Mouse (Mus musculus) E14TG2a.4 (cell line): ENCODE measurements at regions not wholly inside any gene's neighbourhood (a gene's known extent, or its start where the extent isn't known, plus 50 kb on each side); places are given as distances from the start of the nearest gene placed in this dataset.

ENCODE experiments used
- H3K27me3 ChIP-seq: 2 replicates; pipeline ENCODE4 v1.6.1; 2014; ENCODE audit warnings: low read length, control low read depth; ENCODE audit not compliant: insufficient read depth
- H3K36me3 ChIP-seq: 2 replicates; pipeline ENCODE4 v1.6.1; 2014; ENCODE audit warnings: low read length, control low read depth; ENCODE audit not compliant: insufficient read depth
- H3K4me1 ChIP-seq: replicated peaks from 2 replicates; pipeline ENCODE4 v1.6.1; 2014; ENCODE audit warnings: low read depth, low read length, control low read depth
- H3K4me3 ChIP-seq: replicated peaks from 2 replicates; pipeline ENCODE4 v1.5.1; 2014; ENCODE audit warnings: mild to moderate bottlenecking, low read length
- H3K9me3 ChIP-seq: 2 replicates; pipeline ENCODE4 v1.6.1; 2014; ENCODE audit warnings: low read length, control low read depth
- CTCF ChIP-seq: conservative IDR thresholded peaks from 2 replicates; pipeline ENCODE4 v1.5.1; 2014; ENCODE audit warnings: low read length
- NANOG ChIP-seq: IDR thresholded peaks from 2 replicates; pipeline ENCODE4 v1.6.1; 2014; ENCODE audit warnings: borderline replicate concordance, low read length, mixed read lengths
- POU5F1 ChIP-seq: IDR thresholded peaks from 2 replicates; pipeline ENCODE4 v1.6.1; 2014; ENCODE audit warnings: low read length, borderline replicate concordance

- no peaks in the 10 kb centered on the region for H3K36me3 ChIP-seq
- H3K4me1 ChIP-seq: peaks cover 14% of the 10 kb centered on the region
- H3K27me3 ChIP-seq: no peaks in the 10 kb centered on the region
- H3K9me3 ChIP-seq: peaks cover 19% of the 10 kb centered on the region
- TF ChIP-seq CTCF (no peak), POU5F1 (no peak), NANOG (no peak)
- H3K4me3 ChIP-seq: no peak overlapping the region
Observed at GRCm38 (mm10) chr13:3742763-3743401, 61.2 kb downstream of the Calml3 start.

GRCm38 (mm10) chr13:3742094-3742730 is 61.9 kb downstream of the Calml3 start:
- TF ChIP-seq NANOG (no peak), POU5F1 (no peak), CTCF (no peak)
- Histone ChIP-seq H3K9me3 (peaks cover 19% of the 10 kb centered on the region), H3K27me3 (no peaks in the 10 kb centered on the region), H3K4me1 (peaks cover 10% of the 10 kb centered on the region), H3K4me3 (no peak overlapping the region), H3K36me3 (no peaks in the 10 kb centered on the region)

DNA sequence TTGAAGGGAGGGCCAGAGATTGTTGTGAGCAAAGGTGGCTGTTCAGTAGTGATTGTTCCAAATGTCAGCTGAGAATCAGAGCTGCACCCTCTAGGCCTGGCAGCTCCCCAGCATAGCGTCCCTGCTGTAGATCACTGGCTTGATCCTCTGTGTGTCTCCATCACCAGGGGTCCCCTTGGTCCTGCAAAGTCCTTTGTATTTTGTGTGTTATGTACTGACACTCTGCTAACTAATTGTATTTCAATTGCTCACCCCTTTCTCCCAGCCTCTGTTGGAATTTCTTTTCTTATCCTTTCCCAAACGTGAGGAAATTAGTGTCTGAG is 73.5 kb downstream of the Calml3 start:
- Histone ChIP-seq H3K4me1 (peaks cover 18% of the 10 kb centered on the region), H3K36me3 (no peaks in the 10 kb centered on the region), H3K9me3 (0 out of 2 replicates have a peak, but pooled peaks cover 3% of the 10 kb centered on the region), H3K27me3 (no peaks in the 10 kb centered on the region), H3K4me3 (no peak overlapping the region)
- TF ChIP-seq POU5F1 (no peak), CTCF (no peak), NANOG (no peak)

DNA sequence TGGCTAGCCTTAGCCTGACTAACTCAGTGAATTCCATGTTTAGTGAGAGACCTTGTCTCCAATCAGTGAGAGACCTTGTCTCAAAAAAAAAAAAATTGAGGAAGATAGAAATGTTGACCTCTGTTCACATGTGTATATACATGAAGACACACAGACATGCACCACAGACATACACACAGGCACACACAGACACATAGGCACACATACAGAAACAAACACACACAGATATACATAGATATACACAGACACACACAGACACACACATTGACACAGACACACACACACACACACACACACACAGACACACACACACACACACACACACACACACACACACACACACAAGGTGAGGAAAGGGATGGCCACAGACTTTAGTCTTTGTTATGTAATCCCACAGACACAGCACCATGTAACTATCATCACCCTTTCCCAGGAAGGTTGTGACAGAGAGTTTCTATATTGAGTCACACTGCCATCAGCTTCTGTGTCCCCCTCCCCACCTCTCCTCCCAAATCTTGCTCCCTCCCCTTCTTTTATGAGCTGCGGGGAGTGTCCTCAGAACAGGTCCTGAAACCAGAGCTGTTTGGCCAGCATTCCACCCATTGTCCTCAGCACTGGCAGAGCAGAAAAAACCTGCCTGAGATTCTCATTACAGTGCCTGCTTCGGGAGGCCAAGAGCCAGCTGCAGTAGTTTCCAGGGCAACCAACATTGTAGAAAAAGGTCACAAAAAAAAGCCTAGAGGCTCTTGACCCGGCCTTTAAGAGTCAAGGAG is 74.0 kb downstream of the Calml3 start:
- Histone ChIP-seq H3K36me3 (no peaks in the 10 kb centered on the region), H3K27me3 (no peaks in the 10 kb centered on the region), H3K9me3 (0 out of 2 replicates have a peak, but pooled peaks cover 3% of the 10 kb centered on the region), H3K4me1 (peaks cover 18% of the 10 kb centered on the region), H3K4me3 (no peak overlapping the region)
- TF ChIP-seq CTCF (no peak), NANOG (no peak), POU5F1 (no peak)

DNA sequence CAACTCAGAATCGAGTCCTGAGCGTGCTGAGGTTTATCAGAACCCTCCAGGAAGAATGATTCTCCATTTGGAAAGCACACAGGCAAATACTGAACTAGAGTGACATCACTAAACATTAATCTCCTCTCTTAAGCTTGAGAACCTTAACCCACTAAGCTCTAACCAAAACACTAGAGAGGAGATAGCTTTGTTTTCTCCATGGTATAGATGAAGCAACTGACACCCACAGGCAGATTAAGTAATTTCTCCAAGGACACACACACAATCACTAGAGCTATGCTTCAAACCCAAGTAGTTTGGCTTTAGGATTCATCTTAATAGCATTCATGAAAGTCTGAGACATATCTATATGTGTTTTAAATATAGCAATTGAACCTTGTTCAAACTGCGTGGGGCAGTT is 75.2 kb downstream of the Calml3 start:
- Histone ChIP-seq H3K4me1 (peaks cover 18% of the 10 kb centered on the region), H3K4me3 (no peak overlapping the region), H3K27me3 (no peaks in the 10 kb centered on the region), H3K36me3 (no peaks in the 10 kb centered on the region), H3K9me3 (peaks cover 10% of the 10 kb centered on the region; the same call in 1 of the 2 replicates)
- TF ChIP-seq POU5F1 (no peak), CTCF (no peak), NANOG (no peak)

DNA sequence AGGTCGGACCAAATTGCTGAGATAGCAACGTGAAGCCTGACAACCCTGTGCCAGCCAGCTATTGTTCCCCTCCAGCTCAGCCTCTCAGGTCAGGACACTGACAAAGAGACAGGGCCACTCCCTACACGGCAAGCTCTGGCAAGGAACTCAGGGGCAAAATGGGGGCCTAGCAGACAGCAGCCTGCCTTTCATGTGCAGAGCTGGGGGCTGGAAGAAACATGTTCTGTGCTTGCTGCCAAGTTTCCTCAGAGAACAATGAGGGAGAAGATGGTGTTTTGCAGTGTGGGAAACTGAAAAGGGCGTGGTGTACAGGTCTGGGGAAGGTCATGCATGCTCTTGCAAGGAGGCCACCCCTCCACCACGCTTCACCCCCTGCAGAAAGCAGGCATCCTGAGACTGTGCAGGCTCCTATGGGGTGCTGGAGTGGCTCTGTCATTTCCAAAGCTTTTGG is 77.8 kb downstream of the Calml3 start:
- no peaks in the 10 kb centered on the region for H3K27me3 ChIP-seq
- no peak overlapping the region for H3K4me3 ChIP-seq
- peaks cover 29% of the 10 kb centered on the region for H3K9me3 ChIP-seq
- no peaks in the 10 kb centered on the region for H3K36me3 ChIP-seq
- TF ChIP-seq NANOG: no peak
- no peak for TF ChIP-seq CTCF
- TF ChIP-seq POU5F1: no peak
- H3K4me1 ChIP-seq: peaks cover 18% of the 10 kb centered on the region

DNA sequence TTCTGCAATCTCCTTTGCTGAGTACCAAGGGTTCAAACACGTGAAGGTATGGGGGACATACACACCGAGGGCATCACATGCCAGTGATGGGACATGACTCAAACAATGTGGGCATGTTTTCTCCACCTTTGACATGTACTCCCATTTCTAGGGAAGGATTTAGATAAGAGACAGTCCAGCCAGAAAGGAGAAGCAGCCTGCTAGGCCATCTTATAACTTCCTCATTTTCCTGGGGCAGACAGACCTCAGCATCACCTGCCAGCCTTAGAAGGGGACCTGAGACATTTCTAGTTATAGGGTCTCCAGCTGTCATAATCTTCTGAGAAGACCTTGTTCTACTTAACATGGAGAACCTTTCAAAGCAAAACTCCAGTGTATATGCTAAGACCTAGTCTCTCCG is 78.3 kb downstream of the Calml3 start:
- H3K9me3 ChIP-seq: peaks cover 34% of the 10 kb centered on the region
- no peaks in the 10 kb centered on the region for H3K36me3 ChIP-seq
- H3K4me1 ChIP-seq: peaks cover 14% of the 10 kb centered on the region
- no peaks in the 10 kb centered on the region for H3K27me3 ChIP-seq
- no peak overlapping the region for H3K4me3 ChIP-seq
- TF ChIP-seq NANOG (no peak), CTCF (no peak), POU5F1 (no peak)

DNA sequence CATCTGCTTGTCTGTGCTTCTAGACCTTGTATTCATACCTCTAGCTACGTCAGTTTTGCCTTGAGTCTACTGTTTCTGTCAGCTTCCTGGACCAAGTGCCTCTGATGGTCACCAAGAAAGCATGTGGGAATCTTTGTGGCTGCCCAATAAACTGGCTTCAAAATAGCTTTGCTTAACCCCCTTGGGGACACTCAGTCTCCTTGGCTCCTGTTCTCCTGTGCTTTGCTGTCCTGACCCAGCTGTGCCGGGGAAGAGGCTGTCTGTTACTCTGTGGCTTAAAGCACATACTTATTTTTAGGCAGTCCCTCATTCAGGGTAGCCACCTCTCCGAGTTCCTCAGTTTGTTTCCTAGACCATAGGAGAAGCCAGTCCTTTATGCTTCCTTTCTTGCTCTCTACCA is 79.8 kb downstream of the Calml3 start:
- peaks cover 7% of the 10 kb centered on the region for H3K4me1 ChIP-seq
- H3K27me3 ChIP-seq: no peaks in the 10 kb centered on the region
- H3K9me3 ChIP-seq: peaks cover 42% of the 10 kb centered on the region
- no peaks in the 10 kb centered on the region for H3K36me3 ChIP-seq
- no peak overlapping the region for H3K4me3 ChIP-seq
- TF ChIP-seq POU5F1: no peak
- TF ChIP-seq NANOG: no peak
- no peak for TF ChIP-seq CTCF
